Mouse (Mus musculus): Measurements from ENCODE around the gene Fam110c. TPM values are rescaled to one million over a fixed set of nuclear protein-coding genes. Genes with fewer than 3 reads are reported as not detected.

Gene Fam110c
- total RNA-seq, 2 experiments from 2014 or later, result 0.09 TPM; not detected in 1

DNA sequence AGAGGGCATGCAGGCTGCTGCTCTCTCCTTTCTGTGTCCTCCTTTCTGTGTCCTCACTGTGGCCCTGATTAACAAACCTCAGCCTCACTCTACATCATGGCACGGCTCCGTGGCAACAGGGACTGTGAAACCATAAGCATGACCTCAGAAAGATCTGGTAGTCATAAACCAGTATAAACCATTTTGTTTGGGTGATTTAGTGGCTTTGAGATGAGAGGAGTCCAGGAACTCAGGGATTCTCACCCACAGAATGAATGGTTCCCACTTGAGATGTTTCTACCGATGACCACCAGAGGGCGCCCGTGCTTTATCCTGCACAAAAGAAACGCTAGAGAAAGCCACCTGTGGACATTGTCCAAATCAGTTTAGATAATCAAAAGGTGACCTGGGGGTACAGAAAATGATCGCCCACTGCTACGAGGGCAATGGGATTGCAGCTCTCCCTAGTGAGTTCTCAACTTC is 42.4 kb downstream of the Fam110c start:
- DNase-seq, result peak; percentile 72

DNA sequence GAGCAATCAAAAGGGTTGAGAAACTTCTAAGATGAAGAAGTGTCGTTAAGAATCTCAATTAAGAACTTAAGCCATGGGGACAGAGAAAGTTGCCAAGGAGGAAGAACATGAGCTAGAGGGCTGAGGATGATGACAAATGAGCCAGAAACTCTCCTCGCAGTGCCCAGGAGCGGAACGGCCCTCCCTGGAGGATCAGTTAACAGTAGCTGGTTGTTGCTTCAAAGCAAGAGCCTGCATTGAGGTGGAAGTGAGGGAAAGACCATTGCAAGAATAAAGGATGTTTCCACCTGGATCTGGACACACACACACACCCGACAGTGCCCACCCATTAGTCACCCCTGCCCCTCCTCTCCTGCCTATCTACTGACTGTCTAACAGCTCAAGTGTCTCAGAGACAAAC is 46.9 kb downstream of the Fam110c start:
- no peak for DNase-seq

DNA sequence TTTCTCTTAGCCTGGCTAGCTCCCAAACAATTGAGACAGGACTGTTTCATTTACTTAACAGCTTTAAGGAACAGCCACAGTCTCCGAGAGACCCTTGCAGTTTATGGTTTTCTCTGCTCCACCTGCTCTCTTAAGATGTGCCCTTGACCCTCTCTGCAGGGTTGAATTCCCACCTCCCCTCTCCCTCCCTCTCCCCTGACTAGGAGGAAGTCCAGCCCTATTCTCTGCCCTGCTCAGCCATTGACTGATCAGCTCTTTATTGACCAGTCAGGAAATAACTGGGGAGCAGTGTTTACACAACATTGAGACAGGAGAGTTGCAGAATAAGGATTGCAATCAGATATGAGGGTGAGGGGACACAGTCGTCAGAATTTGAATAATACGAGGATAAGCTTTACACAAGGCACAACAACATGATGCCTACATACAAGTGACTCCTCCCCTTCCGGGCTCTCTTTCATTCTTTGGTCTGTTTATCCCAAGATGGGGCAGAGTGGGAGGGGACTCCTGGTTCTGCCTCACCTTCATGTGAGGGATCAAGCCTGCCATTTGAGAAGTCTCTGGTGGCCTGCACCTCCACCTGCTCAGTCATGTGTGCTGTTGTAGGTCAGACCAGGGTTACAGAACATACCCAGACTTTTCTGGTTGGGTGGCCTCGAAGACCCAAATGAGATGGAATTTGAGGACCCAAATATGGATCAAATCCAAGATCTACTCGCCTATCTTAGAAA is 49.4 kb downstream of the Fam110c start:
- DNase-seq, result no peak

GRCm38 (mm10) chr12:31126071-31126470 is 52.4 kb downstream of the Fam110c start:
- DNase-seq, result no peak

GRCm38 (mm10) chr12:31129548-31129947 is 55.9 kb downstream of the Fam110c start:
- no peak for DNase-seq

Other genes with a start within 250 kb of the Fam110c start
- under 1 TPM; 0.63 to 0.87 TPM for gene Alkal2, start 189.5 kb upstream of the Fam110c start, total RNA-seq (2021)
- 10 to 100 TPM; 41.4 to 49.6 TPM for gene Acp1, start 162.3 kb upstream of the Fam110c start, total RNA-seq (2021)
- 1 to 10 TPM; 1.9 to 2.7 TPM for gene Sh3yl1, start 162.2 kb upstream of the Fam110c start, total RNA-seq (2021)
- gene Gm6993, start 166.9 kb downstream of the Fam110c start, total RNA-seq (2021), result not detected
- gene Lamb1, start 191.4 kb downstream of the Fam110c start, total RNA-seq (2021), result 100 to 1,000 TPM; 155 to 176 TPM

Data from gastrocnemius, postnatal 10 days (tissue).